Mouse (Mus musculus) liver, embryonic 16.5 days (tissue): ENCODE results near the gene Ppef1. TPM values are rescaled to one million over a fixed set of nuclear protein-coding genes. Genes with fewer than 3 reads are reported as not detected.

Source experiments
- ATAC-seq: fragments of 200-750 bp; cut with Nextera tagmentation; 2 replicates; pipeline ENCODE4 v1.8.0; 2017; ENCODE audit warnings: low read depth, mild to moderate bottlenecking, moderate number of reproducible peaks, moderate library complexity
- H3K27ac ChIP-seq: fragments of 300-500 bp; sonication (generic); 2 replicates; pipeline ENCODE4 v1.5.1; 2014; ENCODE audit warnings: mild to moderate bottlenecking, low read length
- H3K27me3 ChIP-seq: fragments of 300-500 bp; sonication (generic); 2 replicates; pipeline ENCODE4 v1.6.1; 2014; ENCODE audit warnings: low read depth, low read length, mixed read lengths; ENCODE audit not compliant: control insufficient read depth, insufficient read depth
- H3K36me3 ChIP-seq: fragments of 300-500 bp; sonication (generic); 2 replicates; pipeline ENCODE4 v1.6.1; 2014; ENCODE audit warnings: mild to moderate bottlenecking; ENCODE audit not compliant: control insufficient read depth, insufficient read depth
- H3K4me1 ChIP-seq: fragments of 300-500 bp; sonication (generic); 2 replicates; pipeline ENCODE4 v1.6.1; 2014; ENCODE audit warnings: low read depth, low read length, mixed read lengths; ENCODE audit not compliant: control insufficient read depth
- H3K4me2 ChIP-seq: fragments of 300-500 bp; sonication (generic); 2 replicates; pipeline ENCODE4 v1.6.1; 2014; ENCODE audit warnings: low read depth, low read length, mixed read lengths
- H3K4me3 ChIP-seq: fragments of 300-500 bp; sonication (generic); 2 replicates; pipeline ENCODE4 v1.5.1; 2014; ENCODE audit warnings: low read depth, mild to moderate bottlenecking, low read length
- H3K9ac ChIP-seq: fragments of 300-500 bp; sonication (generic); 2 replicates; pipeline ENCODE4 v1.6.1; 2014; ENCODE audit warnings: low read depth, low read length
- H3K9me3 ChIP-seq: fragments of 300-500 bp; sonication (generic); replicated peaks from 2 replicates; pipeline ENCODE4 v1.6.1; 2016; ENCODE audit warnings: low read length; ENCODE audit not compliant: control insufficient read depth
- WGBS: fragments of 180-500 bp; shearing (Covaris S2); extraction: QIAGEN DNeasy Blood & Tissue Kit; methylation state at CpG from one replicate; pipeline ENCODE4 v1.1.7; 2014; ENCODE audit not compliant: insufficient replicate concordance; 5-methylcytosine and 5-hydroxymethylcytosine counted together
- polyA plus RNA-seq: library from polyadenylated mRNA; unstranded; fragments of >200 nt; fragmentation: Nextera tagmentation; extraction: Ambion mirVana; gene quantifications from 2 replicates; pipeline ENCODE4 v1.2.1, GENCODE M21; 2015

The Ppef1 gene
- polyA plus RNA-seq, 1 experiment from 2014 or later: not detected

- no peak overlapping the region for H3K9ac ChIP-seq
- WGBS: 77% methylated on average over 4 of the region's 4 CpGs
- no peak for ATAC-seq
Observed at GRCm38 (mm10) chrX:160584148-160584838, 151.3 kb downstream of the Ppef1 start.

DNA sequence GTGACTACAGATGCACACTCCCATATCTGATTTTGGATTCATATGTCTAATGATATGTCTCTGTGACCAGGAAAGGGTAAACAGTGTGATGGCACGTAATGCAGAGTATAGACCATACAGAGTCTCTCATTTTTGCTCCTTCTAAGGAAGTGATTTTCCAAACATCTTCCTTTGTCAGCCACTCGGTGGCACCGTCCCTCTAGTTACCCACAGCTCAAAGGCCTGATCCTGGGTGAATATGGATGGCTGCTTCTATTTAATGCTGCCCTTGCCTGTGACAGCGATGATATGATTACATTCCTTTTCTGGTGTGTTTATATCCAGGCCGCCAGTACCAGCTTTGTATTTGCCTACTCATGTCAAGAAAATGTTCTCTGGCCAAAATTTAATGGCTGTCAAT is 152.0 kb downstream of the Ppef1 start:
- Histone ChIP-seq H3K9ac (no peak overlapping the region), H3K36me3 (no peaks in the 10 kb centered on the region), H3K4me2 (no peak overlapping the region), H3K27me3 (no peaks in the 10 kb centered on the region), H3K4me1 (no peaks in the 10 kb centered on the region), H3K27ac (no peak overlapping the region), H3K9me3 (no peaks in the 10 kb centered on the region), H3K4me3 (no peak overlapping the region)
- no peak for ATAC-seq
- 78% methylated on average over 5 of the region's 5 CpGs for WGBS

More at GRCm38 (mm10) chrX:160584148-160584838, 151.3 kb downstream of the Ppef1 start:
- no peak overlapping the region for H3K4me3 ChIP-seq
- H3K4me2 ChIP-seq: no peak overlapping the region
- H3K4me1 ChIP-seq: no peaks in the 10 kb centered on the region
- H3K9me3 ChIP-seq: no peaks in the 10 kb centered on the region
- no peaks in the 10 kb centered on the region for H3K27me3 ChIP-seq
- no peak overlapping the region for H3K27ac ChIP-seq
- no peaks in the 10 kb centered on the region for H3K36me3 ChIP-seq

Other genes starting within 250 kb of the Ppef1 start
- gene Phka2, start 233.6 kb downstream of the Ppef1 start, polyA plus RNA-seq: 10.6 and 11.4 TPM in 2 replicates
- not detected in 2 replicates for gene Rs1, start 32.2 kb upstream of the Ppef1 start, polyA plus RNA-seq
- gene Gja6, start 171.3 kb upstream of the Ppef1 start, polyA plus RNA-seq: 0.53 and 0.62 TPM in 2 replicates